Mouse (Mus musculus): ENCODE measurements around the gene Ifi203. TPM values are rescaled to one million over a fixed set of nuclear protein-coding genes. Genes with fewer than 3 reads are reported as not detected.
"Not testable (repeated sequence)": the region's sequence is repeated elsewhere in the genome, so short reads cannot be mapped to it uniquely, and the experiment has no call there.

Gene Ifi203
- total RNA-seq, 1 experiment: 0.27 TPM

DNA sequence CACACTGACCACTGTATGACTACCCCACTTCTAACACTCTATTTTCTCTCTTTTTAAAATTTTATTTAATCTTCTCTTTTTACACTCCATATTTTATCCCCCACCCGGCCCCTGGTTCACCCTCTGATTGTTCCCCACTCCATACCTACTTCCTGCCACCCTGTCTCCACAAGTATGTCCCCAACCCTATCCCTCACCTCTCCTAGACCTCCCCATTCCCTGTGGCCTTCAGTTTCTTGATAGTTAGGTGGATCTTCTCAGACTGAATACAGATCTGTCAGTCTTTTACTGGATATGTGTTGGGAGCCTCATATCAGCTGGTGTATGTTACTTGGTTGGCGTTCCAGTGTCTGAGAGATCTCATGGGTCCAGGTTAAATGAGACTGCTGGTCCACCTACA is 27.9 kb downstream of the Ifi203 start:
- no peak for TF ChIP-seq MAFK (IDR thresholded peaks at IDR 0.05; ENCODE audit: insufficient read depth, low read depth, low read length)
- no peak for TF ChIP-seq ZNF384 (IDR thresholded peaks at IDR 0.05; ENCODE audit: low read depth, low read length)
- no peak for TF ChIP-seq HCFC1 (IDR thresholded peaks at IDR 0.05; ENCODE audit: borderline replicate concordance, insufficient read depth, low read length)
- TF ChIP-seq CHD2 (IDR thresholded peaks at IDR 0.05; ENCODE audit: low read depth, low read length): no peak
- no peak for TF ChIP-seq ZC3H11A (IDR thresholded peaks at IDR 0.05; ENCODE audit: borderline replicate concordance, low read depth, low read length)

DNA sequence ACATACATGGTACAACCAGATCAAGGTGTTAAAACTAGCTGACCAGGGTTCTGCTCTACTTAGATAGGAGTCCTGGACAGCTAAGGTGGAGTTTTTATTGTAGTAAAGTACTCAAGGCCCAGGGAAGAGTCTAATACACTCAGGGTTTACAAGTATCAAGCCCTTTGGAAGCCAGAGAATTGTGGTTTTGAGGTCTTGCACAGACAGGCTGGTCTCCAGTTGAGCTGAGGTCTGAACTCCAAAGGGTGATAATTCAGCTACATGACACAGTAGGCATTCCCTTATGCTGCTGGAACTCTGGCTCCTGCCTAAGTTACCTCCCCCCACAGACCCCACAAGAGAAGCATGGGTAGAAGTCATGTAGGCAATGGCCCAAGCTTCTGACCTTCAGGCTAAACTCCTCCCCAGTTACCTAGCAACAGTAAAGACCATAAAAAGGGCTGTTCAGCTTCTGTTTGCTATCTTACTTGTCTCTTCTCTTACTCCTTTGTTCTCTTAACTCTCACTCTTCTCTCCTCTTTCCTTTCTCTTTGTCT is 29.1 kb downstream of the Ifi203 start:
- H3K9me3 ChIP-seq (ENCODE audit: control insufficient read depth, insufficient read depth, low read depth, low read length); H3K4me3 ChIP-seq (ENCODE audit: insufficient read depth in 1 of 2, low read depth in 1 of 2, low read length in 2 of 2, poor library complexity in 1 of 2, severe bottlenecking in 1 of 2); H3K4me1 ChIP-seq (ENCODE audit: control insufficient read depth in 2 of 2, insufficient read depth in 2 of 2, low read length in 2 of 2, poor library complexity in 1 of 2); DNase-seq (ENCODE audit: low read depth, low spot score); H3K36me3 ChIP-seq (ENCODE audit: control insufficient read depth, insufficient read depth, low read length, poor library complexity, severe bottlenecking); H3K27ac ChIP-seq (ENCODE audit: insufficient read depth, low read depth, low read length, poor library complexity, severe bottlenecking); H3K9ac ChIP-seq (ENCODE audit: insufficient read depth, low read depth, low read length, poor library complexity, severe bottlenecking): not testable (repeated sequence)
- in situ Hi-C loops (cut with MboI; ENCODE audit: low sequenced_read_pairs in 2 of 2, unreplicated experiment in 2 of 2): loop anchor here (5.0 to 10.0 kb wide), 2 partner anchors 149 to 166 kb away; partner anchors contain the start of gene Ifi204 (in 1 of the 2)

More for the DNA sequence above, 27.9 kb downstream of the Ifi203 start:
- no peak for DNase-seq (ENCODE audit: low read depth, low spot score)
- H3K9me3 ChIP-seq (ENCODE audit: control insufficient read depth, insufficient read depth, low read depth, low read length): no peaks in the 10 kb centered on the region
- H3K36me3 ChIP-seq (ENCODE audit: control insufficient read depth, insufficient read depth, low read length, poor library complexity, severe bottlenecking): no peaks in the 10 kb centered on the region
- H3K27ac ChIP-seq (ENCODE audit: insufficient read depth, low read depth, low read length, poor library complexity, severe bottlenecking): no peak overlapping the region
- in situ Hi-C loops (cut with MboI; ENCODE audit: low sequenced_read_pairs in 2 of 2, unreplicated experiment in 2 of 2): loop anchor here (5.0 to 10.0 kb wide), 2 partner anchors 150 to 167 kb away; partner anchors contain the start of gene Ifi204 (in 1 of the 2)
- H3K9ac ChIP-seq (ENCODE audit: insufficient read depth, low read depth, low read length, poor library complexity, severe bottlenecking): no peak overlapping the region
- no peaks in the 10 kb centered on the region for H3K4me1 ChIP-seq (ENCODE audit: control insufficient read depth in 2 of 2, insufficient read depth in 2 of 2, low read length in 2 of 2, poor library complexity in 1 of 2)
- no peak overlapping the region for H3K4me3 ChIP-seq (ENCODE audit: insufficient read depth in 1 of 2, low read depth in 1 of 2, low read length in 2 of 2, poor library complexity in 1 of 2, severe bottlenecking in 1 of 2)

DNA sequence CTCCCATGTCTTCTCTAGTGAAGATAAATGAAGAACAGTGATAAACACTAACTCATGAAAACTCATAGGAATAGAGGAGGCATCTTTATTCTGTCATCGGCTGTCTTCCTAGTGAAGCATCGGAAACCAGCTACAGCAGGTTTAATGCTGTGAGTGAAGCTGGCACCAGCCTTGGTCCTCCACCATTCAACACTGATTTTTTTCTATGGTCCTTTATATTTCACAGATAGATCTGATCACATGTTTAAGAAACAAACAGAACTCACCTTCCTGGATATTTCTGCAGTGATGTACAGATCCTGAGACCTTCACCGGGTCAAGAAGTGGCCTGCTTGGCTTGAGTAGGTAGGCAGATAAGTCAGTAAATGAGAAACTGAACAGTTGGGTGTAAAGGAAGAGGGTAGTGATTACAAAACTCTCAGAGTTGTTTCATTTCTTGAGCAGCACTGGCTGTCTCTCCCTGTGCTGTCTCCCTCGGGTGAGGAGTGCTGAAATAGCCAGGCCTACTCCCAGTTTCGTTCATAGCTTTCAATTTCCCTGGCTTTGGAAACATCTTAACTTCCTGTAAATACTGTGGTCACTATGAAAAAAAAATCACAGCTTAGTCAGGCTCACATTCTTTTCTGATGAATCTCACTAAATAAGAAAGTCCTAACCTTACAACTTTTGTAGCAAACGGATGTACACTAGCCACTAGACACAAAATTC is 29.8 kb downstream of the Ifi203 start, which contains the start of gene Ifi211:
Gene Ifi211 (minus strand): TSS at position 499 of the 708 bp plus-strand sequence.
- not testable (repeated sequence) for H3K9ac ChIP-seq (ENCODE audit: insufficient read depth, low read depth, low read length, poor library complexity, severe bottlenecking); H3K27ac ChIP-seq (ENCODE audit: insufficient read depth, low read depth, low read length, poor library complexity, severe bottlenecking); DNase-seq (ENCODE audit: low read depth, low spot score); H3K36me3 ChIP-seq (ENCODE audit: control insufficient read depth, insufficient read depth, low read length, poor library complexity, severe bottlenecking); H3K9me3 ChIP-seq (ENCODE audit: control insufficient read depth, insufficient read depth, low read depth, low read length); H3K4me3 ChIP-seq (ENCODE audit: insufficient read depth in 1 of 2, low read depth in 1 of 2, low read length in 2 of 2, poor library complexity in 1 of 2, severe bottlenecking in 1 of 2); H3K4me1 ChIP-seq (ENCODE audit: control insufficient read depth in 2 of 2, insufficient read depth in 2 of 2, low read length in 2 of 2, poor library complexity in 1 of 2)
- in situ Hi-C loops (cut with MboI; ENCODE audit: low sequenced_read_pairs in 2 of 2, unreplicated experiment in 2 of 2): loop anchor here (5.0 to 10.0 kb wide), 2 partner anchors 148 to 165 kb away; partner anchors contain the start of gene Ifi204 (in 1 of the 2)

DNA sequence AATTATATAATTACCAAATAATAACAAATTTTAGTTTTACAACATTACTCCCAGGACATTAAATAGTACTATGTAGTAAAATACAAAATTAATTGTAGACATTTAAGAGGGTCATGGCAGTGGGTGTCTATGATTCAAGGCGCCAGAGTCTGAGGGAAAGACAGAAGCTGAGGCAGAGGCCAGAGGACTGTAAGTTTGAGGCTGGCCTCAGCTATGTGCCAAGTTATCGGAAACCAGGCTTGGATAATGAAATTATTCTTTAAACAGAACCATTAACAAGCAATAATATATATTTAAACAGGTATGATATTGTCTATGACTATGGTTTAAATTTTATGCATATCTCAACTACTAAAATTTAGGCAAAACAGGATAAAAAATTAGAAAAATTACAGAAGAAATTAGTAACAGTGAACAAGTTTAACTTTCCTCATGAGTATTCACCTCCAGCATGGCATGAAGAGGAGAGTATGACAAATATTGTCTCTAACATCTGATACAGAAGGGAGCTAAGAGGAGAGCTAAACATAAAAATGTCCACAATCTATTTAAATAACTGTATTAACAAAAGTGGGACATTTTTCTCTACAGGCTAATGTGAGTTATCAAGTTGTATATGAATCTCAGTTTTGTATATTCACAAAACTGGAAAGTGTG is 30.5 kb downstream of the Ifi203 start:
- TF ChIP-seq MAFK (IDR thresholded peaks at IDR 0.05; ENCODE audit: insufficient read depth, low read depth, low read length) (no peak), CHD2 (IDR thresholded peaks at IDR 0.05; ENCODE audit: low read depth, low read length) (no peak), HCFC1 (IDR thresholded peaks at IDR 0.05; ENCODE audit: borderline replicate concordance, insufficient read depth, low read length) (no peak), ZC3H11A (IDR thresholded peaks at IDR 0.05; ENCODE audit: borderline replicate concordance, low read depth, low read length) (no peak), ZNF384 (IDR thresholded peaks at IDR 0.05; ENCODE audit: low read depth, low read length) (no peak)
- no peaks in the 10 kb centered on the region for H3K9me3 ChIP-seq (ENCODE audit: control insufficient read depth, insufficient read depth, low read depth, low read length)
- H3K4me1 ChIP-seq (ENCODE audit: control insufficient read depth in 2 of 2, insufficient read depth in 2 of 2, low read length in 2 of 2, poor library complexity in 1 of 2): no peaks in the 10 kb centered on the region
- H3K36me3 ChIP-seq (ENCODE audit: control insufficient read depth, insufficient read depth, low read length, poor library complexity, severe bottlenecking): no peaks in the 10 kb centered on the region
- H3K27ac ChIP-seq (ENCODE audit: insufficient read depth, low read depth, low read length, poor library complexity, severe bottlenecking): no peak overlapping the region
- no peak overlapping the region for H3K4me3 ChIP-seq (ENCODE audit: insufficient read depth in 1 of 2, low read depth in 1 of 2, low read length in 2 of 2, poor library complexity in 1 of 2, severe bottlenecking in 1 of 2)
- H3K9ac ChIP-seq (ENCODE audit: insufficient read depth, low read depth, low read length, poor library complexity, severe bottlenecking): no peak overlapping the region
- in situ Hi-C loops (cut with MboI; ENCODE audit: low sequenced_read_pairs in 2 of 2, unreplicated experiment in 2 of 2): loop anchor here (5.0 to 10.0 kb wide), 2 partner anchors 147 to 165 kb away; partner anchors contain the start of gene Ifi204 (in 1 of the 2)
- no peak for DNase-seq (ENCODE audit: low read depth, low spot score)

DNA sequence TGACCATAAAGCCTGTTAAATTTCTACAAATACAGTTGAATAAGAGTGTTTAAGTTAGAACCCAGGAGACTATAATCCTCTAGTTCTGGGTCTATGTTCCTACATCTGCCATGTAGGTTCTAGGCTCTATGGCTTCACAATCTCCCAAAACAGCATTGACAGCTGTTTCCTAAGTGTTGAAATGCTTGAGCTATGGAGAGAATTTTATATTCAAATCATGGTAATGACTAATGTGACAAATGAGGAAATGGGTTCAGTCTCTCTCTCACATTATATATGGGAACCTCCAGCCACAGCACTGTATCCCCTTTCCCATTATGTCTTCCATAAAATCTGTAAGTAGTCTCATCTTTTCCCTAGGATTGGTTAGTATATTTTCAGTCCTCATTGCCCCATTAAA is 34.1 kb downstream of the Ifi203 start:
- H3K27ac ChIP-seq (ENCODE audit: insufficient read depth, low read depth, low read length, poor library complexity, severe bottlenecking); in situ Hi-C loops (cut with MboI; ENCODE audit: low sequenced_read_pairs in 2 of 2, unreplicated experiment in 2 of 2); H3K9me3 ChIP-seq (ENCODE audit: control insufficient read depth, insufficient read depth, low read depth, low read length); DNase-seq (ENCODE audit: low read depth, low spot score); H3K4me3 ChIP-seq (ENCODE audit: insufficient read depth in 1 of 2, low read depth in 1 of 2, low read length in 2 of 2, poor library complexity in 1 of 2, severe bottlenecking in 1 of 2); H3K36me3 ChIP-seq (ENCODE audit: control insufficient read depth, insufficient read depth, low read length, poor library complexity, severe bottlenecking); H3K4me1 ChIP-seq (ENCODE audit: control insufficient read depth in 2 of 2, insufficient read depth in 2 of 2, low read length in 2 of 2, poor library complexity in 1 of 2); H3K9ac ChIP-seq (ENCODE audit: insufficient read depth, low read depth, low read length, poor library complexity, severe bottlenecking): not testable (repeated sequence)

DNA sequence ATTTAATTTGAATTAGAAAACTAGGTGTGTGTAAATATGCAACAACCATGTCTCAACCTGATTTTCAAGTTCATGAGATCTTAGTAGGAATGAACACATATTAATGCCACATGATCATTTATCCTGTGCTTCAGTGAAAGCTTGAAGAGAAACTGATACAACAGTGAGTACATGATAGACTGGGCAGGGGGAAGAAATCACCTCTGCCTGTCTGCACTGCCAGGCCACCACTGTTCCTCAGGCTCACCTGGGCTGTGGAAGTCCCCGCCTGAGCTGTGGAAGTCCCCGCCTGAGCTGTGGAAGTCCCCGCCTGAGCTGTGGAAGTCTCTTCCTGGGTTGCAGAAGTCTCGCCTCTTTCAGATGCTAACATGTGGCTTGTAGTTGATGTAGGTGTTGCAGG is 36.6 kb downstream of the Ifi203 start:
- H3K4me3 ChIP-seq (ENCODE audit: insufficient read depth in 1 of 2, low read depth in 1 of 2, low read length in 2 of 2, poor library complexity in 1 of 2, severe bottlenecking in 1 of 2); H3K4me1 ChIP-seq (ENCODE audit: control insufficient read depth in 2 of 2, insufficient read depth in 2 of 2, low read length in 2 of 2, poor library complexity in 1 of 2); DNase-seq (ENCODE audit: low read depth, low spot score); H3K27ac ChIP-seq (ENCODE audit: insufficient read depth, low read depth, low read length, poor library complexity, severe bottlenecking); H3K9ac ChIP-seq (ENCODE audit: insufficient read depth, low read depth, low read length, poor library complexity, severe bottlenecking); in situ Hi-C loops (cut with MboI; ENCODE audit: low sequenced_read_pairs in 2 of 2, unreplicated experiment in 2 of 2); H3K9me3 ChIP-seq (ENCODE audit: control insufficient read depth, insufficient read depth, low read depth, low read length); H3K36me3 ChIP-seq (ENCODE audit: control insufficient read depth, insufficient read depth, low read length, poor library complexity, severe bottlenecking): not testable (repeated sequence)

DNA sequence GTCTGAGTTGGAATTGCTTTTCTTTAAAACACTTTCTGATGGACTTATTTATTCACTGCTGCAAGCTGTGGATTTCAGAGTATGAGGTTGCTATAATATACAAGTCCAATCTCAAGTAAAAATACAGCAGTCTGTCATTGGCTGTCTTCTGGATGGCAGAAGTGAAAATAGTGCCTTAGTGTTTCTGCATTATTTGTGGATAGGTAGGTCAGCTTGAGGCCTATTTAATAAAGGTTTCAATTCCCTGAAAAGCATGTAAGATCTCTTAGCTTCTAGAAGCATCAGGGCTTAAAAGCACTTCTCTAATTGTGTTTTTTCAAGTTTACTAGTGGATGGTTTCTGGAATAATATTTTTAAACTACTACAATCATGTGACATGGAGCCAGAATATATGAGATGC is 52.7 kb downstream of the Ifi203 start:
- H3K4me1 ChIP-seq (ENCODE audit: control insufficient read depth in 2 of 2, insufficient read depth in 2 of 2, low read length in 2 of 2, poor library complexity in 1 of 2); H3K9ac ChIP-seq (ENCODE audit: insufficient read depth, low read depth, low read length, poor library complexity, severe bottlenecking); H3K27ac ChIP-seq (ENCODE audit: insufficient read depth, low read depth, low read length, poor library complexity, severe bottlenecking); H3K36me3 ChIP-seq (ENCODE audit: control insufficient read depth, insufficient read depth, low read length, poor library complexity, severe bottlenecking); H3K9me3 ChIP-seq (ENCODE audit: control insufficient read depth, insufficient read depth, low read depth, low read length); DNase-seq (ENCODE audit: low read depth, low spot score); in situ Hi-C loops (cut with MboI; ENCODE audit: low sequenced_read_pairs in 2 of 2, unreplicated experiment in 2 of 2); H3K4me3 ChIP-seq (ENCODE audit: insufficient read depth in 1 of 2, low read depth in 1 of 2, low read length in 2 of 2, poor library complexity in 1 of 2, severe bottlenecking in 1 of 2): not testable (repeated sequence)
